Mouse (Mus musculus) hindbrain, postnatal 0 days (tissue): Measurements from ENCODE around the gene Gm15013. TPM values are rescaled to one million over a fixed set of nuclear protein-coding genes. Genes with fewer than 3 reads are reported as not detected.
"Not testable (repeated sequence)": the region's sequence is repeated elsewhere in the genome, so short reads cannot be mapped to it uniquely, and the experiment has no call there.

ENCODE experiments used
- ATAC-seq: fragments of 200-750 bp; cut with Nextera tagmentation; 2 replicates; pipeline ENCODE4 v1.8.0; 2017; ENCODE audit warnings: mild to moderate bottlenecking, moderate TSS enrichment, moderate library complexity
- DNase-seq: peaks from one replicate; pipeline ENCODE4 v3.0.0-alpha.2; 2015; ENCODE audit warnings: low spot score
- H3K27ac ChIP-seq: fragments of 300-500 bp; sonication (generic); 2 replicates; pipeline ENCODE4 v1.5.1; 2014; ENCODE audit warnings: mild to moderate bottlenecking
- H3K27me3 ChIP-seq: fragments of 300-500 bp; sonication (generic); 2 replicates; pipeline ENCODE4 v1.6.1; 2014; ENCODE audit warnings: low read length, mixed read lengths; ENCODE audit not compliant: insufficient read depth
- H3K36me3 ChIP-seq: fragments of 300-500 bp; sonication (generic); 2 replicates; pipeline ENCODE4 v1.6.1; 2014; ENCODE audit warnings: low read length, mixed read lengths; ENCODE audit not compliant: insufficient read depth
- H3K4me1 ChIP-seq: fragments of 300-500 bp; sonication (generic); 2 replicates; pipeline ENCODE4 v1.6.1; 2014; ENCODE audit warnings: antibody characterized with exemption, low read length, mixed read lengths; ENCODE audit not compliant: insufficient read depth
- H3K4me2 ChIP-seq: fragments of 300-500 bp; sonication (generic); 2 replicates; pipeline ENCODE4 v1.6.1; 2014; ENCODE audit warnings: low read depth, mild to moderate bottlenecking, low read length, moderate library complexity, mixed read lengths
- H3K4me3 ChIP-seq: fragments of 300-500 bp; sonication (generic); 2 replicates; pipeline ENCODE4 v1.5.1; 2014; ENCODE audit warnings: low read length
- H3K9ac ChIP-seq: fragments of 300-500 bp; sonication (generic); replicated peaks from 2 replicates; pipeline ENCODE4 v1.6.1; 2014; ENCODE audit warnings: mild to moderate bottlenecking, low read length, moderate library complexity, mixed read lengths
- H3K9me3 ChIP-seq: fragments of 300-500 bp; sonication (generic); 2 replicates; pipeline ENCODE4 v1.6.1; 2016; ENCODE audit warnings: low read length, mixed read lengths
- CTCF ChIP-seq: IDR thresholded peaks from 2 replicates; pipeline ENCODE4 v1.5.1; 2016; ENCODE audit warnings: antibody characterized with exemption, control low read depth, low read depth
- WGBS: fragments of 180-500 bp; shearing (Covaris S2); extraction: QIAGEN DNeasy Blood & Tissue Kit; methylation state at CpG from one replicate; pipeline ENCODE4 v1.1.7; 2014; 5-methylcytosine and 5-hydroxymethylcytosine counted together
- polyA plus RNA-seq: library from polyadenylated mRNA; unstranded; fragments of >200 nt; fragmentation: Nextera tagmentation; extraction: Ambion mirVana; gene quantifications from 2 replicates; pipeline ENCODE4 v1.2.1, GENCODE M21; 2015
- total RNA-seq: library from RNA; depleted of rRNA; stranded (reverse); fragments of >200 nt; gene quantifications from 2 replicates; pipeline ENCODE4 v1.2.3, GENCODE M21; 2014; rRNA removed

The Gm15013 gene
- total RNA-seq (not detected in 2 replicates), polyA plus RNA-seq (not detected in 2 replicates)

DNA sequence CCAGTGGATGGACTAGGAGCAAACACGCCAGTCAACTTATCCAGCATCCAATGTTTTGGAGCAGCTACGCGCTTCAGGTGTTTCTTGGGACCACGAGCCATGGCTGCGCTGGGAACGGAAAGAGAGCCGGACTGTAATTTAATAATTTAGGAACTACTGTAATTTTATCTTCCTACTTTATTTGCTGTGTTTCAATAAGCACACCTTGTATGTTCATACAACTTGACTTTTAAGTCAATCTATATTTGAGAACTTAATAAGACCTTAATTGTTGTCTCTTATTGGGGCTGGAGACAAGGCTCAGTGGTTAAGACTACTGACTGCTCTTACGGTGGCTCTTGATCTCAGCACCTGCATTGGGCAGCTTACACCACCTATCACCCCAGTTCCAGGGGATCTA is at the start of gene Gm15013:
TSS of gene Gm15013 (minus strand) at position 101 of the 400 bp plus-strand sequence.
- 93% methylated on average over 8 of the region's 8 CpGs for WGBS
- H3K9ac ChIP-seq: no peak within 1 kb of the TSS
- ATAC-seq (no peak), DNase-seq (no peak)
- no peaks in the 10 kb centered on the region for H3K27me3 ChIP-seq
- no peak within 1 kb of the TSS for H3K4me3 ChIP-seq
- no peaks in the 10 kb centered on the region for H3K36me3 ChIP-seq
- no peaks in the 10 kb centered on the region for H3K9me3 ChIP-seq
- H3K4me1 ChIP-seq: no peaks in the 10 kb centered on the region
- H3K4me2 ChIP-seq: no peak within 1 kb of the TSS
- TF ChIP-seq CTCF: no peak
- H3K27ac ChIP-seq: no peak within 1 kb of the TSS

DNA sequence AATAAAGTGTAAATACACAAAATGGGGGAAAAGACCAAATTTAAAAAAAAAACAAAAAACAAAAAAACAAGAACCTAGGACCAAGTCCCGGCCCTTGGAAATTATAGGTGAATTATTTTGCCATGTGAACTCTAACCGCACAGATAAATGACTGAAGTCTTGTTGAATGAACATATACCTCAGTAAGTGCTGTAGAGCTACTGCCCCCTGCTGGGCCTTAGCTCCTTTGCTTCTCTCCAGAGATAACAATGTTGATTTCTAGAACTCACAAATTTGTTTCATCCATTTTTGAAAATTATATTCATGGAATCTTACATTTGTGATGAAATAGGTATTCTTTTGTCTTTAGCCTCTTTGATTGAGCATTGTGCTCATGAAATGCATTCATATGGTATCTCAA is 48.3 kb upstream of the Gm15013 start:
- ATAC-seq: no peak
- 85% methylated on average over 2 of the region's 2 CpGs for WGBS

DNA sequence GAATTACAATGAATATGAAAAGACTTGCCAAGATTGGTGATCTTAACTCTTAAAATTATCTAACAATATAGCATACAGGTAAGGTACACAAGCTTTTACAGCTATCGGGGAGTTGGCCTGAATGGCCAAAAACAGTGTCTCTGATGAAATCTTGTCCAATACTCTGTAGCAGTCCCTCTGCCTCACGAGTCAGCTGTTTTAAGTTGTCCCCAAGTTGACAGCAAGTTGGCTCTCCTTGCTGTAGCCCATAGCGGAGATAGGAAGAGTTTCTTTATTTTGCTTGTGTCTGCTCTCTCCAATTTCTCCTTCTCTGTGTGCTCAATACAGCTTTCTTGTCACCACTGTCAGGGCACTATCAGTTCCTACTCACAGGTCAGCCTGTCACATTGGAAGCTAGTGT is 44.4 kb upstream of the Gm15013 start:
- ATAC-seq, H3K27ac ChIP-seq, H3K36me3 ChIP-seq, H3K4me1 ChIP-seq, H3K27me3 ChIP-seq, H3K9ac ChIP-seq, H3K4me3 ChIP-seq, H3K4me2 ChIP-seq, H3K9me3 ChIP-seq, DNase-seq: not testable (repeated sequence)
- WGBS: 81% methylated on average over 3 of the region's 3 CpGs

More for the DNA sequence above, 48.3 kb upstream of the Gm15013 start:
- Histone ChIP-seq H3K27me3 (0 out of 2 replicates have a peak, but pooled peaks cover 4% of the 10 kb centered on the region), H3K9ac (no peak overlapping the region), H3K4me3 (no peak overlapping the region), H3K27ac (no peak overlapping the region), H3K4me1 (no peaks in the 10 kb centered on the region), H3K9me3 (no peaks in the 10 kb centered on the region), H3K4me2 (no peak overlapping the region), H3K36me3 (no peaks in the 10 kb centered on the region)
- peak; percentile 38 for TF ChIP-seq CTCF
- DNase-seq: peak; percentile 19

DNA sequence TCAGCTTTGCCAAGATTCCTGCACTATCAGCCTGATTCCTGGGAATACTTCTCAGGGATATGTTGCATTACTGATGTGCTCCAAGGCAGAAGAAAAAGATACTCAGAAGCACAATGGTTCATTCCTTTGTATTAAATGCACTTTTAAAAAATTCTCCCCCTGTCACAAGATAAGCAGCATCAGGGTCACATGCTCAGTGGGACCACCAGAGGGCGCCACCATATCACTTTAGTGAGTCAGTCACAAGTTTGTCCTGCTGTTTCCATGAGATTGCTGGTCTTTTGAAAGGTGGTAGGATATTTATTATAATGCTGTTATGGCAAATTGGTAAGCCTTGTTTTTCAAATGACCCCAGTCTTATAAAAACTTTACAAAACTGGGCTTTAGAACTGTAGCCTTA is 37.6 kb upstream of the Gm15013 start:
- Histone ChIP-seq H3K27me3 (no peaks in the 10 kb centered on the region), H3K4me3 (no peak overlapping the region), H3K36me3 (no peaks in the 10 kb centered on the region), H3K4me2 (no peak overlapping the region), H3K4me1 (no peaks in the 10 kb centered on the region), H3K9me3 (no peaks in the 10 kb centered on the region), H3K27ac (no peak overlapping the region), H3K9ac (no peak overlapping the region)
- peak; percentile 73 for TF ChIP-seq CTCF
- no peak for ATAC-seq
- WGBS: 0% methylated on average over 1 of the region's 1 CpGs
- peak; percentile 62 for DNase-seq

DNA sequence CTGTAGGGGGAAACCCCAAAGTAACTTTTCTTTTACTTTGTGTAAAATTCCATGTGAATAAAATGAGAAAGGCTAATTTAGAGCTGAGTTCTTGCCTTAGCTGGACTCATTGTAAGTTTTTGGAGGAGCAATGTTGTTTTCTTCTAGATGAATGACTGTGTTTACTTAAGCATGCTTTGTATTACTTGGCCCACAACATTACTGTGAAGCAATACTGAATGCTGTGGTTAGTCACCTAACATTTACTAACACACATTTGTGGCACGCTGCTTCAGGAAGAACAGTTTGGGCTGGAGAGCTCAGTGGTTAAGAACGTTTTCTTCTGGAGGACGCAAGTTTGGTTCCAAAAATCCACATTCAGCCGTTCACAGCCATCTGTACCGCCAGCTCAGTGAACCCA is 22.8 kb upstream of the Gm15013 start:
- TF ChIP-seq CTCF: no peak
- H3K4me1 ChIP-seq: no peaks in the 10 kb centered on the region
- H3K27me3 ChIP-seq: no peaks in the 10 kb centered on the region
- no peak overlapping the region for H3K4me2 ChIP-seq
- no peaks in the 10 kb centered on the region for H3K36me3 ChIP-seq
- H3K9me3 ChIP-seq: no peaks in the 10 kb centered on the region
- 84% methylated on average over 5 of the region's 5 CpGs for WGBS
- no peak overlapping the region for H3K4me3 ChIP-seq
- ATAC-seq (no peak), DNase-seq (no peak)
- no peak overlapping the region for H3K9ac ChIP-seq
- H3K27ac ChIP-seq: no peak overlapping the region

DNA sequence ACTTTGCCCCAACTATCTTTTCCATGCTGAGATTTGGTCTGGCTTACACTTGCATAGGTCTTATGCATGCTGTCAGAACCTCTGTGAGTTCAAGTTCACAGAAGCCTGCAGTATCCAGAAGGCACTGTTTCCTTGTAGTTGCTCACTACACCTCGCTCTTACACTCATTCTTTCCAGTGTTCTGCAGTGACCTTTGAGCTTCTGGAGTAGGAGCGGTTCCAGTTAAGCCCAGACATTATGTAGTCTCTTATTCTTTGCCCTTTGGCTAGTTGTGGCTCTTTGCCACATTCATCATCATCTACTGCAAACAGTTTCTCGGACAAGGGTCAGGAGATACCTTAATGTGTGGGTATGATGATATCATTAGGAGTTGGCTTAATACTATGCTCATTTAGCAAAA is 16.3 kb upstream of the Gm15013 start:
- no peaks in the 10 kb centered on the region for H3K27me3 ChIP-seq
- DNase-seq (no peak), ATAC-seq (no peak)
- no peak overlapping the region for H3K4me3 ChIP-seq
- H3K4me2 ChIP-seq: no peak overlapping the region
- TF ChIP-seq CTCF: no peak
- H3K9me3 ChIP-seq: no peaks in the 10 kb centered on the region
- no peak overlapping the region for H3K9ac ChIP-seq
- no peak overlapping the region for H3K27ac ChIP-seq
- WGBS: 82% methylated on average over 3 of the region's 3 CpGs
- H3K36me3 ChIP-seq: no peaks in the 10 kb centered on the region
- H3K4me1 ChIP-seq: no peaks in the 10 kb centered on the region

DNA sequence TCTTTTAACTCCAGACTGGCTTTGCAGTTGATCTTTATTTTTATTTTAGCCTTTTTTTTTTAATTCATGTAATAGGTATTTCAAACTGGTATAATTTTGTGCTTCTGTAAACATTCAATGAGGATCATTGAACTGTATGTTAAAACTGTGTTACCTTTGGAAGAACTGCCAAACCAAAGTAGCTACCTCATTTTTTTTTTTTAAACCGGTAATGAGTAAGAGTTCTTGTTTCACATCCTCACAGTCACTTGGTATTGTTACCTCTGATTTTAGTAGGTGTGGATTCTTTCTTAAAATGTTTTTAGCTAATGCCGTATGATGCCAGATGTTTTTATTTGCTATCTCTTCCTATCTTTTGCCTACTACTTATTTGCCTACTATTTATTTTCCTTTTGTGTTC is 8.1 kb upstream of the Gm15013 start:
- no peak for DNase-seq
- 97% methylated on average over 2 of the region's 2 CpGs for WGBS
- H3K27me3 ChIP-seq: no peaks in the 10 kb centered on the region

More for the DNA sequence above, 8.1 kb upstream of the Gm15013 start:
- TF ChIP-seq CTCF: no peak
- Histone ChIP-seq H3K4me3 (no peak overlapping the region), H3K4me1 (no peaks in the 10 kb centered on the region), H3K9ac (no peak overlapping the region), H3K9me3 (no peaks in the 10 kb centered on the region), H3K27ac (no peak overlapping the region), H3K4me2 (no peak overlapping the region), H3K36me3 (no peaks in the 10 kb centered on the region)
- no peak for ATAC-seq
